Mouse (Mus musculus): ENCODE data around the gene Usp27x. TPM values are rescaled to one million over a fixed set of nuclear protein-coding genes. Genes with fewer than 3 reads are reported as not detected.

Usp27x gene
- total and polyA plus RNA-seq, 3 experiments: 0.10 to 0.75 (median 0.55) TPM

DNA sequence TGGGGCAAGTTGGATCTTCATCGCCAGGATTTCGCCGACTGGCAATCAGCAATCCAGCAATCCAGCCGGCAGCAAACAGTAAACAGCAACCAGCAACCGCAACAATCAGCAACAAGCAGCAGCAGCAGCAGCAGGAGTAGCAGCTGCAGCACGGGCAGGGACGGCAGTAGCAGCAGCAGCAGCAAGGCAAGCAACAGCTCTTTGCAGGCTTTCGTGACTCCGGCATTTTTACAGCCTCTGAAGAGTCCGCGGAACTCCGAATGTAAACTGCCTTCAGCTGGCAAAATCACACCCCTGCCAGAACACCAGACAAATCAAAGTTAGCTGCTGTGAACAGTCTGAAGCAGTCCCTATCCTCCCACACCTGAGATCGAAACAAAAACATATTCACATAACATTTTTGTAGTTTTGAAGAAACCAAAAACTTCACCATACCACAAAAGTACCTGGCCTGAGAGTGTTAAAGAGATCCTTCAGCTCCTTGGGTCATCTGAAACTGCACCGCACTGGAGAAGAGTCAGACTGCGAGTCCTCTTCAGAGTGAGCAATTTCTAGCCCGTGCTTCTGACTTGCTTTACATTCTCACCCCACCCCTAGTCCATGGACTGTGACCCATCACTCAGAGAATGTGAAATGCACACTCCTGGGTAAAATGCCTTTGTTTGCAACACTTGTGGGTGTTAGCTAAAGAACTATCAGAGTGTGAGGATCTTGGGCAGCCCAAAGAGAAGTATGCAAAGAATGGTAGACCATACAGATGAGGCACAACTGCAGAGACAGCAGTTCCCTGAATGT, 36.8 kb upstream of the Usp27x start:
- ATAC-seq (ENCODE audit: extremely low read depth, insufficient number of reproducible peaks, low FRiP score, poor library complexity, severe bottlenecking) (no peak), DNase-seq (ENCODE audit: low spot score) (no peak)
- Histone ChIP-seq H3K4me3 (ENCODE audit: low read depth, low read length) (no peak overlapping the region), H3K9me3 (replicated peaks) (no peaks in the 10 kb centered on the region), H3K36me3 (replicated peaks) (peaks cover 2% of the 10 kb centered on the region), H3K4me1 (ENCODE audit: insufficient read depth, low read depth, low read length) (no peaks in the 10 kb centered on the region), H3K27me3 (ENCODE audit: insufficient read depth, low read length) (no peaks in the 10 kb centered on the region)
- TF ChIP-seq GATA1 (IDR thresholded peaks at IDR 0.05; ENCODE audit: borderline replicate concordance, low read length) (no peak), CTCF (IDR thresholded peaks at IDR 0.05; ENCODE audit: low read depth, low read length) (no peak), TAL1 (conservative IDR thresholded peaks at IDR 0.05; ENCODE audit: low read depth, low read length) (no peak), GATA2 (IDR thresholded peaks at IDR 0.05; ENCODE audit: borderline replicate concordance, low read depth, low read length) (no peak), POLR2AphosphoS5 (IDR thresholded peaks at IDR 0.05; ENCODE audit: insufficient replicate concordance, low read depth, low read length) (no peak)

GRCm38 (mm10) chrX:7376586-7376985, 956 bp upstream of the Usp27x start:
- TF ChIP-seq TAL1 (conservative IDR thresholded peaks at IDR 0.05; ENCODE audit: low read depth, low read length): no peak
- no peak for TF ChIP-seq GATA2 (IDR thresholded peaks at IDR 0.05; ENCODE audit: borderline replicate concordance, low read depth, low read length)
- no peak for TF ChIP-seq CTCF (IDR thresholded peaks at IDR 0.05; ENCODE audit: low read depth, low read length)
- Histone ChIP-seq H3K4me3 (ENCODE audit: low read depth, low read length) (no peak overlapping the region; the same call in 1 of the 2 replicates), H3K36me3 (replicated peaks) (no peaks in the 10 kb centered on the region), H3K4me1 (ENCODE audit: insufficient read depth, low read depth, low read length) (peaks cover 14% of the 10 kb centered on the region), H3K27me3 (ENCODE audit: insufficient read depth, low read length) (peaks cover 20% of the 10 kb centered on the region), H3K9me3 (replicated peaks) (no peaks in the 10 kb centered on the region)
- no peak for DNase-seq (ENCODE audit: low spot score)
- ATAC-seq (ENCODE audit: extremely low read depth, insufficient number of reproducible peaks, low FRiP score, poor library complexity, severe bottlenecking): no peak

DNA sequence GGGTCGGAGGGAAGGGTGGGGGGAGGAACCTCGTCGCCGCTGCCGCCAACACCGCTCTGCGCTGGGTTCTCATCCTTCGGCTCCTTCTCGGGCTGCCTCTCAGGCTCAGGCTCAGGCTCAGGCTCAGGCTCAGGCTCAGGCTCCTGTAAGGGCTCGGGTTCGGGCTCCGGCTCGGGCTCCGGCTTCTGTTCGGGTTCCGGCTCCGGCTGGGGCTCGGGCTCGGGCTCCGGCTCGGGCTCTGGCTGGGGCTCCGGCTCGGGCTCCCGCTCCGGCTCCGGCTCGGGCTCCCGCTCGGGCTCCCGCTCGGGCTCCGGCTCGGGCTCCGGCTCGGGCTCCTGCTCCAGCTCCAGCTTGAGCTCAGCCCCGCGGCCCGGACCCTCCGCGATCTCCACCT, 311 bp downstream of the Usp27x start:
- peaks cover 20% of the 10 kb centered on the region for H3K27me3 ChIP-seq (ENCODE audit: insufficient read depth, low read length)
- no peak for DNase-seq (ENCODE audit: low spot score)
- no peaks in the 10 kb centered on the region for H3K9me3 ChIP-seq (replicated peaks)
- peaks cover 14% of the 10 kb centered on the region for H3K4me1 ChIP-seq (ENCODE audit: insufficient read depth, low read depth, low read length)
- no peaks in the 10 kb centered on the region for H3K36me3 ChIP-seq (replicated peaks)
- no peak for ATAC-seq (ENCODE audit: extremely low read depth, insufficient number of reproducible peaks, low FRiP score, poor library complexity, severe bottlenecking)
- peak overlapping the region; percentile 73 for H3K4me3 ChIP-seq (ENCODE audit: low read depth, low read length)
- TF ChIP-seq GATA1 (IDR thresholded peaks at IDR 0.05; ENCODE audit: borderline replicate concordance, low read length): no peak
- no peak for TF ChIP-seq POLR2AphosphoS5 (IDR thresholded peaks at IDR 0.05; ENCODE audit: insufficient replicate concordance, low read depth, low read length)
- no peak for TF ChIP-seq CTCF (IDR thresholded peaks at IDR 0.05; ENCODE audit: low read depth, low read length)
- TF ChIP-seq TAL1 (conservative IDR thresholded peaks at IDR 0.05; ENCODE audit: low read depth, low read length): no peak

DNA sequence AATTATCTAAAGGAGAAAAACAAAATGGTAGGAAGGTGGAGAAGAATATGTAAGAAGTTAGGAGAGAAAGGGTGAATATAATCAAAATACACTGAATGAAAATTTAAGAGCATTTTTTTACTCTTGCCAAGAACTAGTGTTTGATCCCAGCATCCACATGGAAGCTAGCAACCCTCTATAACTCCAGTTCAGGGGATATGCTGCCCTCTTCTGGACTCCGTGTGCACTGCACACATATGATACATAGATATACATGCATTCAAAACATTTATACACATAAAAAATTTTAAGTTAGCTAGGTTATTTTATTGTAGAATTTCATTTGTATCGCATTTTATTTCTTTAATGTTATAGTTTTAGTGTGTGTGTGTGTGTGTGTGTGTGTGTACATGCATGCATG, 50.2 kb downstream of the Usp27x start:
- Histone ChIP-seq H3K36me3 (replicated peaks) (no peaks in the 10 kb centered on the region), H3K4me1 (ENCODE audit: insufficient read depth, low read depth, low read length) (no peaks in the 10 kb centered on the region), H3K27me3 (ENCODE audit: insufficient read depth, low read length) (peaks cover 5% of the 10 kb centered on the region), H3K9me3 (replicated peaks) (no peaks in the 10 kb centered on the region), H3K4me3 (ENCODE audit: low read depth, low read length) (no peak overlapping the region)
- ATAC-seq (ENCODE audit: extremely low read depth, insufficient number of reproducible peaks, low FRiP score, poor library complexity, severe bottlenecking) (no peak; the same call in 1 of the 2 replicates), DNase-seq (ENCODE audit: low spot score) (no peak)
- TF ChIP-seq CTCF (IDR thresholded peaks at IDR 0.05; ENCODE audit: low read depth, low read length) (0 out of 2 replicates have a peak, but pooled peaks have one; percentile 11), GATA2 (IDR thresholded peaks at IDR 0.05; ENCODE audit: borderline replicate concordance, low read depth, low read length) (no peak)

GRCm38 (mm10) chrX:7322288-7322687, 53.3 kb downstream of the Usp27x start:
- Histone ChIP-seq H3K9me3 (replicated peaks) (no peaks in the 10 kb centered on the region), H3K4me3 (ENCODE audit: low read depth, low read length) (no peak overlapping the region), H3K36me3 (replicated peaks) (no peaks in the 10 kb centered on the region), H3K4me1 (ENCODE audit: insufficient read depth, low read depth, low read length) (no peaks in the 10 kb centered on the region), H3K27me3 (ENCODE audit: insufficient read depth, low read length) (no peaks in the 10 kb centered on the region)
- TF ChIP-seq CTCF (IDR thresholded peaks at IDR 0.05; ENCODE audit: low read depth, low read length) (peak; percentile 23; the same call in 1 of the 2 replicates), POLR2AphosphoS5 (IDR thresholded peaks at IDR 0.05; ENCODE audit: insufficient replicate concordance, low read depth, low read length) (no peak)
- no peak for DNase-seq (ENCODE audit: low spot score)
- ATAC-seq (ENCODE audit: extremely low read depth, insufficient number of reproducible peaks, low FRiP score, poor library complexity, severe bottlenecking): no peak

Other genes with a start within 250 kb of the Usp27x start
- 27.7 and 35.3 TPM in 2 replicates for gene Clcn5, start 56.5 kb downstream of the Usp27x start, total RNA-seq (2014; fragmentation: Nextera tagmentation)
- 23.9 and 29.6 TPM in 2 replicates for gene Clcn5, start 56.5 kb downstream of the Usp27x start, total RNA-seq (2017)
- gene Clcn5, start 56.5 kb downstream of the Usp27x start, polyA plus RNA-seq (2012): 5.5 and 7.0 TPM in 2 replicates
- gene Foxp3, start 197.8 kb upstream of the Usp27x start, total RNA-seq (2014; fragmentation: Nextera tagmentation): not detected in 2 replicates
- gene Foxp3, start 197.8 kb upstream of the Usp27x start, total RNA-seq (2017): 0.11 and 0.52 TPM in 2 replicates
- gene Foxp3, start 197.8 kb upstream of the Usp27x start, polyA plus RNA-seq (2012): 0.96 and 2.2 TPM in 2 replicates
- gene Ppp1r3f, start 198.5 kb upstream of the Usp27x start, total RNA-seq (2014; fragmentation: Nextera tagmentation): 1.6 and 6.3 TPM in 2 replicates
- gene Ppp1r3f, start 198.5 kb upstream of the Usp27x start, total RNA-seq (2017): 1.1 and 1.5 TPM in 2 replicates
- 1.6 and 1.9 TPM in 2 replicates for gene Ppp1r3f, start 198.5 kb upstream of the Usp27x start, polyA plus RNA-seq (2012)
- gene Ccdc22, start 229.7 kb upstream of the Usp27x start, total RNA-seq (2014; fragmentation: Nextera tagmentation): 5.2 and 7.2 TPM in 2 replicates
- gene Ccdc22, start 229.7 kb upstream of the Usp27x start, total RNA-seq (2017): 30.3 and 32.3 TPM in 2 replicates
- 29.4 and 31.7 TPM in 2 replicates for gene Ccdc22, start 229.7 kb upstream of the Usp27x start, polyA plus RNA-seq (2012)
- 0.44 and 0.45 TPM in 2 replicates for gene Cacna1f, start 231.3 kb upstream of the Usp27x start, total RNA-seq (2014; fragmentation: Nextera tagmentation)
- 0.66 and 0.99 TPM in 2 replicates for gene Cacna1f, start 231.3 kb upstream of the Usp27x start, total RNA-seq (2017)
- gene Cacna1f, start 231.3 kb upstream of the Usp27x start, polyA plus RNA-seq (2012): 0.34 and 0.68 TPM in 2 replicates

Measured in G1E (cell line).